Mouse (Mus musculus): ENCODE results near the gene Syt3.

The Syt3 gene

GRCm38 (mm10) chr7:44405346-44406014 lies 21.6 kb downstream of the Syt3 start:
- in situ Hi-C loops (cut with MboI, MseI): no loop called here

- in situ Hi-C loops (cut with MboI, MseI): no loop called here
Observed at GRCm38 (mm10) chr7:44406015-44406355, 22.1 kb downstream of the Syt3 start.

GRCm38 (mm10) chr7:44411144-44411543 lies 27.2 kb downstream of the Syt3 start:
- in situ Hi-C loops (cut with MboI, MseI): no loop called here

- in situ Hi-C loops (cut with MboI, MseI): no loop called here
Observed at GRCm38 (mm10) chr7:44413307-44413706, 29.4 kb downstream of the Syt3 start.

GRCm38 (mm10) chr7:44427666-44428065 lies 43.8 kb downstream of the Syt3 start:
- in situ Hi-C loops (cut with MboI, MseI): no loop called here

- in situ Hi-C loops (cut with MboI, MseI): no loop called here
Observed at GRCm38 (mm10) chr7:44428171-44428950, 44.5 kb downstream of the Syt3 start.

GRCm38 (mm10) chr7:44428968-44429521 lies 45.1 kb downstream of the Syt3 start, which contains the start of gene Lrrc4b:
TSS of gene Lrrc4b (plus strand) at chr7:44429018.
- in situ Hi-C loops (cut with MboI, MseI): no loop called here

GRCm38 (mm10) chr7:44429534-44430488 lies 45.9 kb downstream of the Syt3 start:
- in situ Hi-C loops (cut with MboI, MseI): loop anchor here (10.0 kb wide), 1 partner anchor 655 kb away; the partner anchor contains the start of gene Klk11

GRCm38 (mm10) chr7:44432550-44432949 lies 48.6 kb downstream of the Syt3 start:
- in situ Hi-C loops (cut with MboI, MseI): loop anchor here (10.0 kb wide), 1 partner anchor 658 kb away; the partner anchor contains the start of gene Klk11

GRCm38 (mm10) chr7:44433371-44433770 lies 49.5 kb downstream of the Syt3 start:
- in situ Hi-C loops (cut with MboI, MseI): loop anchor here (10.0 kb wide), 1 partner anchor 659 kb away; the partner anchor contains the start of gene Klk11

GRCm38 (mm10) chr7:44434089-44434488 lies 50.2 kb downstream of the Syt3 start:
- in situ Hi-C loops (cut with MboI, MseI): loop anchor here (10.0 kb wide), 1 partner anchor 659 kb away; the partner anchor contains the start of gene Klk11

GRCm38 (mm10) chr7:44435796-44436195 lies 51.9 kb downstream of the Syt3 start:
- in situ Hi-C loops (cut with MboI, MseI): loop anchor here (10.0 kb wide), 1 partner anchor 661 kb away; the partner anchor contains the start of gene Klk11

- in situ Hi-C loops (cut with MboI, MseI): loop anchor here (10.0 kb wide), 1 partner anchor 661 kb away; the partner anchor contains the start of gene Klk11
Observed at GRCm38 (mm10) chr7:44436267-44436666, 52.4 kb downstream of the Syt3 start.

- in situ Hi-C loops (cut with MboI, MseI): loop anchor here (10.0 kb wide), 1 partner anchor 662 kb away; the partner anchor contains the start of gene Klk11
Observed at GRCm38 (mm10) chr7:44437188-44437587, 53.3 kb downstream of the Syt3 start.

GRCm38 (mm10) chr7:44437933-44438332 lies 54.0 kb downstream of the Syt3 start:
- in situ Hi-C loops (cut with MboI, MseI): loop anchor here (10.0 kb wide), 1 partner anchor 663 kb away; the partner anchor contains the start of gene Klk11

GRCm38 (mm10) chr7:44439696-44440095 lies 55.8 kb downstream of the Syt3 start:
- in situ Hi-C loops (cut with MboI, MseI): loop anchor here (10.0 kb wide), 1 partner anchor 665 kb away; the partner anchor contains the start of gene Klk11

- in situ Hi-C loops (cut with MboI, MseI): no loop called here
Observed at GRCm38 (mm10) chr7:44440479-44440878, 56.6 kb downstream of the Syt3 start.

- in situ Hi-C loops (cut with MboI, MseI): no loop called here
Observed at GRCm38 (mm10) chr7:44441180-44441579, 57.3 kb downstream of the Syt3 start.

GRCm38 (mm10) chr7:44441648-44442109 lies 57.8 kb downstream of the Syt3 start:
- in situ Hi-C loops (cut with MboI, MseI): no loop called here

- in situ Hi-C loops (cut with MboI, MseI): no loop called here
Observed at GRCm38 (mm10) chr7:44442407-44442821, 58.5 kb downstream of the Syt3 start.
